Mouse (Mus musculus): ENCODE measurements at regions not wholly inside any gene's neighbourhood (a gene's known extent, or its start where the extent isn't known, plus 50 kb on each side); places are given as distances from the start of the nearest gene placed in this dataset.

GRCm38 (mm10) chr17:83135441-83136120 is 79.5 kb upstream of the Pkdcc start:
- no peak for DNase-seq (ENCODE audit: low spot score)

GRCm38 (mm10) chr17:83136267-83136666 is 78.8 kb upstream of the Pkdcc start:
- no peak for DNase-seq (ENCODE audit: low spot score)

- DNase-seq (ENCODE audit: low spot score): no peak
These were observed 77.4 kb upstream of the Pkdcc start for GRCm38 (mm10) chr17:83137720-83138119.

GRCm38 (mm10) chr17:83138493-83139417 is 76.3 kb upstream of the Pkdcc start:
- no peak for DNase-seq (ENCODE audit: low spot score)

GRCm38 (mm10) chr17:83148371-83148929 is 66.6 kb upstream of the Pkdcc start:
- DNase-seq (ENCODE audit: low spot score): no peak

GRCm38 (mm10) chr17:83149336-83149735 is 65.8 kb upstream of the Pkdcc start:
- no peak for DNase-seq (ENCODE audit: low spot score)

GRCm38 (mm10) chr17:83155106-83155505 is 60.0 kb upstream of the Pkdcc start:
- DNase-seq (ENCODE audit: low spot score): no peak

GRCm38 (mm10) chr17:83156682-83157081 is 58.4 kb upstream of the Pkdcc start:
- no peak for DNase-seq (ENCODE audit: low spot score)

- DNase-seq (ENCODE audit: low spot score): no peak
These were observed 57.0 kb upstream of the Pkdcc start for GRCm38 (mm10) chr17:83158053-83158452.

GRCm38 (mm10) chr17:83158652-83159051 is 56.4 kb upstream of the Pkdcc start:
- DNase-seq (ENCODE audit: low spot score): no peak

GRCm38 (mm10) chr17:83159634-83160033 is 55.5 kb upstream of the Pkdcc start:
- DNase-seq (ENCODE audit: low spot score): no peak

- DNase-seq (ENCODE audit: low spot score): no peak
These were observed 54.8 kb upstream of the Pkdcc start for GRCm38 (mm10) chr17:83160296-83160695.

GRCm38 (mm10) chr17:83161731-83162130 is 53.4 kb upstream of the Pkdcc start:
- DNase-seq (ENCODE audit: low spot score): no peak

- DNase-seq (ENCODE audit: low spot score): no peak
These were observed 51.0 kb upstream of the Pkdcc start for GRCm38 (mm10) chr17:83163952-83164560.

- no peak for DNase-seq (ENCODE audit: low spot score)
These were observed 50.4 kb upstream of the Pkdcc start for GRCm38 (mm10) chr17:83164728-83165127.

GRCm38 (mm10) chr17:83165140-83165539 is 50.0 kb upstream of the Pkdcc start:
- DNase-seq (ENCODE audit: low spot score): no peak

Measured in thymus, postnatal 0 days (tissue).